Mouse (Mus musculus): ENCODE measurements around the gene Wnk1. TPM values are rescaled to one million over a fixed set of nuclear protein-coding genes. Genes with fewer than 3 reads are reported as not detected.

The Wnk1 gene
- polyA plus RNA-seq, 1 experiment from 2014 or later: 94.9 TPM

- Histone ChIP-seq H3K4me3 (ENCODE audit: control insufficient read depth in 1 of 2, insufficient read depth in 1 of 2, low read depth in 1 of 2, low read length in 2 of 2) (no peak overlapping the region), H3K36me3 (ENCODE audit: control insufficient read depth, insufficient read depth, low read length) (peaks cover 94% of the 10 kb centered on the region), H3K27me3 (ENCODE audit: control insufficient read depth, insufficient read depth, low read length) (no peaks in the 10 kb centered on the region), H3K9me3 (ENCODE audit: control insufficient read depth, low read length) (no peaks in the 10 kb centered on the region), H3K4me2 (ENCODE audit: low read length) (no peak overlapping the region), H3K27ac (replicated peaks in 1 of 2; ENCODE audit: control insufficient read depth in 1 of 2, insufficient read depth in 1 of 2, low read depth in 2 of 2, low read length in 2 of 2) (no peak overlapping the region), H3K4me1 (ENCODE audit: control insufficient read depth in 2 of 2, insufficient read depth in 2 of 2, low read length in 2 of 2) (no peaks in the 10 kb centered on the region), H3K9ac (ENCODE audit: low read length) (no peak overlapping the region)
- ATAC-seq (ENCODE audit: insufficient number of reproducible peaks, insufficient read depth, low FRiP score, low read depth): no peak
- whole genome bisulfite sequencing: 87% methylated on average over 4 of the region's 4 CpGs
Observed at GRCm38 (mm10) chr6:119922544-119922943, 115.9 kb downstream of the Wnk1 start.

GRCm38 (mm10) chr6:119922136-119922535 lies 116.3 kb downstream of the Wnk1 start:
- no peak overlapping the region for H3K27ac ChIP-seq (replicated peaks in 1 of 2; ENCODE audit: control insufficient read depth in 1 of 2, insufficient read depth in 1 of 2, low read depth in 2 of 2, low read length in 2 of 2)
- no peaks in the 10 kb centered on the region for H3K9me3 ChIP-seq (ENCODE audit: control insufficient read depth, low read length)
- no peak for ATAC-seq (ENCODE audit: insufficient number of reproducible peaks, insufficient read depth, low FRiP score, low read depth)
- H3K9ac ChIP-seq (ENCODE audit: low read length): no peak overlapping the region
- no peak overlapping the region for H3K4me3 ChIP-seq (ENCODE audit: control insufficient read depth in 1 of 2, insufficient read depth in 1 of 2, low read depth in 1 of 2, low read length in 2 of 2)
- H3K4me1 ChIP-seq (ENCODE audit: control insufficient read depth in 2 of 2, insufficient read depth in 2 of 2, low read length in 2 of 2): no peaks in the 10 kb centered on the region
- H3K36me3 ChIP-seq (ENCODE audit: control insufficient read depth, insufficient read depth, low read length): peaks cover 93% of the 10 kb centered on the region
- no peak overlapping the region for H3K4me2 ChIP-seq (ENCODE audit: low read length)
- H3K27me3 ChIP-seq (ENCODE audit: control insufficient read depth, insufficient read depth, low read length): no peaks in the 10 kb centered on the region
- 84% methylated on average over 3 of the region's 3 CpGs for WGBS

- Histone ChIP-seq H3K4me1 (ENCODE audit: control insufficient read depth in 2 of 2, insufficient read depth in 2 of 2, low read length in 2 of 2) (no peaks in the 10 kb centered on the region), H3K9ac (ENCODE audit: low read length) (no peak overlapping the region), H3K4me3 (ENCODE audit: control insufficient read depth in 1 of 2, insufficient read depth in 1 of 2, low read depth in 1 of 2, low read length in 2 of 2) (no peak overlapping the region), H3K27ac (replicated peaks in 1 of 2; ENCODE audit: control insufficient read depth in 1 of 2, insufficient read depth in 1 of 2, low read depth in 2 of 2, low read length in 2 of 2) (no peak overlapping the region), H3K9me3 (ENCODE audit: control insufficient read depth, low read length) (no peaks in the 10 kb centered on the region), H3K4me2 (ENCODE audit: low read length) (no peak overlapping the region), H3K36me3 (ENCODE audit: control insufficient read depth, insufficient read depth, low read length) (peaks cover 90% of the 10 kb centered on the region), H3K27me3 (ENCODE audit: control insufficient read depth, insufficient read depth, low read length) (no peaks in the 10 kb centered on the region)
- 84% methylated on average over 16 of the region's 16 CpGs for whole genome bisulfite sequencing
- ATAC-seq (ENCODE audit: insufficient number of reproducible peaks, insufficient read depth, low FRiP score, low read depth): no peak
Observed at GRCm38 (mm10) chr6:119918561-119919181, 119.8 kb downstream of the Wnk1 start.

- no peak overlapping the region for H3K27ac ChIP-seq (replicated peaks in 1 of 2; ENCODE audit: control insufficient read depth in 1 of 2, insufficient read depth in 1 of 2, low read depth in 2 of 2, low read length in 2 of 2)
- ATAC-seq (ENCODE audit: insufficient number of reproducible peaks, insufficient read depth, low FRiP score, low read depth): no peak
- no peak overlapping the region for H3K4me2 ChIP-seq (ENCODE audit: low read length)
- WGBS: 88% methylated on average over 5 of the region's 5 CpGs
- no peaks in the 10 kb centered on the region for H3K27me3 ChIP-seq (ENCODE audit: control insufficient read depth, insufficient read depth, low read length)
- H3K4me3 ChIP-seq (ENCODE audit: control insufficient read depth in 1 of 2, insufficient read depth in 1 of 2, low read depth in 1 of 2, low read length in 2 of 2): no peak overlapping the region
- H3K9ac ChIP-seq (ENCODE audit: low read length): no peak overlapping the region
- no peaks in the 10 kb centered on the region for H3K9me3 ChIP-seq (ENCODE audit: control insufficient read depth, low read length)
- H3K4me1 ChIP-seq (ENCODE audit: control insufficient read depth in 2 of 2, insufficient read depth in 2 of 2, low read length in 2 of 2): no peaks in the 10 kb centered on the region
- H3K36me3 ChIP-seq (ENCODE audit: control insufficient read depth, insufficient read depth, low read length): peaks cover 91% of the 10 kb centered on the region
Observed at GRCm38 (mm10) chr6:119915710-119916109, 122.8 kb downstream of the Wnk1 start.

- WGBS: 78% methylated on average over 5 of the region's 5 CpGs
- Histone ChIP-seq H3K4me2 (ENCODE audit: low read length) (no peak overlapping the region), H3K36me3 (ENCODE audit: control insufficient read depth, insufficient read depth, low read length) (peaks cover 57% of the 10 kb centered on the region), H3K27ac (replicated peaks in 1 of 2; ENCODE audit: control insufficient read depth in 1 of 2, insufficient read depth in 1 of 2, low read depth in 2 of 2, low read length in 2 of 2) (no peak overlapping the region), H3K27me3 (ENCODE audit: control insufficient read depth, insufficient read depth, low read length) (no peaks in the 10 kb centered on the region), H3K9me3 (ENCODE audit: control insufficient read depth, low read length) (no peaks in the 10 kb centered on the region), H3K4me3 (ENCODE audit: control insufficient read depth in 1 of 2, insufficient read depth in 1 of 2, low read depth in 1 of 2, low read length in 2 of 2) (no peak overlapping the region), H3K4me1 (ENCODE audit: control insufficient read depth in 2 of 2, insufficient read depth in 2 of 2, low read length in 2 of 2) (no peaks in the 10 kb centered on the region), H3K9ac (ENCODE audit: low read length) (no peak overlapping the region)
- ATAC-seq (ENCODE audit: insufficient number of reproducible peaks, insufficient read depth, low FRiP score, low read depth): no peak
Observed at GRCm38 (mm10) chr6:119912046-119912445, 126.4 kb downstream of the Wnk1 start.

- H3K4me3 ChIP-seq (ENCODE audit: control insufficient read depth in 1 of 2, insufficient read depth in 1 of 2, low read depth in 1 of 2, low read length in 2 of 2): no peak overlapping the region
- no peak overlapping the region for H3K4me2 ChIP-seq (ENCODE audit: low read length)
- no peak for ATAC-seq (ENCODE audit: insufficient number of reproducible peaks, insufficient read depth, low FRiP score, low read depth)
- H3K9ac ChIP-seq (ENCODE audit: low read length): no peak overlapping the region
- peaks cover 11% of the 10 kb centered on the region for H3K36me3 ChIP-seq (ENCODE audit: control insufficient read depth, insufficient read depth, low read length)
- H3K9me3 ChIP-seq (ENCODE audit: control insufficient read depth, low read length): no peaks in the 10 kb centered on the region
- H3K27ac ChIP-seq (replicated peaks in 1 of 2; ENCODE audit: control insufficient read depth in 1 of 2, insufficient read depth in 1 of 2, low read depth in 2 of 2, low read length in 2 of 2): no peak overlapping the region
- 87% methylated on average over 5 of the region's 5 CpGs for WGBS
- peaks cover 0 to 8% of the 10 kb centered on the region in 2 experiments; a peak in 2 of 4 replicates for H3K4me1 ChIP-seq (ENCODE audit: control insufficient read depth in 2 of 2, insufficient read depth in 2 of 2, low read length in 2 of 2)
- H3K27me3 ChIP-seq (ENCODE audit: control insufficient read depth, insufficient read depth, low read length): no peaks in the 10 kb centered on the region
Observed at GRCm38 (mm10) chr6:119905461-119905860, 133.0 kb downstream of the Wnk1 start.

GRCm38 (mm10) chr6:119903081-119903789 lies 135.2 kb downstream of the Wnk1 start:
- H3K9me3 ChIP-seq (ENCODE audit: control insufficient read depth, low read length): no peaks in the 10 kb centered on the region
- WGBS: 17% methylated on average over 15 of the region's 15 CpGs
- peak overlapping the region; percentile 89 for H3K4me2 ChIP-seq (ENCODE audit: low read length)
- peak overlapping the region; percentile 92 for H3K9ac ChIP-seq (ENCODE audit: low read length)
- peak overlapping the region; percentile 92 to 96 for H3K27ac ChIP-seq (replicated peaks in 1 of 2; ENCODE audit: control insufficient read depth in 1 of 2, insufficient read depth in 1 of 2, low read depth in 2 of 2, low read length in 2 of 2)
- peaks cover 11% of the 10 kb centered on the region for H3K36me3 ChIP-seq (ENCODE audit: control insufficient read depth, insufficient read depth, low read length)
- peaks cover 0 to 8% of the 10 kb centered on the region in 2 experiments; a peak in 2 of 4 replicates for H3K4me1 ChIP-seq (ENCODE audit: control insufficient read depth in 2 of 2, insufficient read depth in 2 of 2, low read length in 2 of 2)
- no peaks in the 10 kb centered on the region for H3K27me3 ChIP-seq (ENCODE audit: control insufficient read depth, insufficient read depth, low read length)
- no peak for ATAC-seq (ENCODE audit: insufficient number of reproducible peaks, insufficient read depth, low FRiP score, low read depth)
- peak overlapping the region; percentile 79 to 93 for H3K4me3 ChIP-seq (ENCODE audit: control insufficient read depth in 1 of 2, insufficient read depth in 1 of 2, low read depth in 1 of 2, low read length in 2 of 2)
